Mouse (Mus musculus): ENCODE measurements around the gene Slc5a10. TPM values are rescaled to one million over a fixed set of nuclear protein-coding genes. Genes with fewer than 3 reads are reported as not detected.

Slc5a10 gene
- not detected for total RNA-seq (2021)
- long read RNA-seq, experiment 1 = 0 reads
- long read RNA-seq, experiment 2 = 0 reads

GRCm38 (mm10) chr11:61720636-61721035, at the start of gene Slc5a10:
Gene Slc5a10, minus strand, starts transcription at chr11:61720826.
- no peak for DNase-seq

- peak; percentile 99 to 100 for DNase-seq
Measured at GRCm38 (mm10) chr11:61761584-61762407, 41.2 kb upstream of the Slc5a10 start, which contains the start of gene Prpsap2. Gene Prpsap2, minus strand, starts transcription at chr11:61762088.

GRCm38 (mm10) chr11:61760518-61760917, 39.9 kb upstream of the Slc5a10 start:
- no peak for DNase-seq

GRCm38 (mm10) chr11:61757151-61757550, 36.5 kb upstream of the Slc5a10 start:
- no peak for DNase-seq

- DNase-seq = peak in 1 of 2 experiments; percentile 23
Measured at GRCm38 (mm10) chr11:61751612-61752011, 31.0 kb upstream of the Slc5a10 start.

GRCm38 (mm10) chr11:61747161-61747560, 26.5 kb upstream of the Slc5a10 start:
- DNase-seq = no peak

- DNase-seq = no peak
Measured at GRCm38 (mm10) chr11:61745781-61746180, 25.2 kb upstream of the Slc5a10 start.

GRCm38 (mm10) chr11:61744460-61744859, 23.8 kb upstream of the Slc5a10 start:
- no peak for DNase-seq

GRCm38 (mm10) chr11:61743768-61744167, 23.1 kb upstream of the Slc5a10 start:
- DNase-seq = no peak

GRCm38 (mm10) chr11:61740500-61740899, 19.9 kb upstream of the Slc5a10 start:
- no peak for DNase-seq

GRCm38 (mm10) chr11:61737290-61737689, 16.7 kb upstream of the Slc5a10 start:
- no peak for DNase-seq

- no peak for DNase-seq
Measured at GRCm38 (mm10) chr11:61732672-61733071, 12.0 kb upstream of the Slc5a10 start.

GRCm38 (mm10) chr11:61728037-61728436, 7.4 kb upstream of the Slc5a10 start:
- peak; percentile 22 to 50 for DNase-seq

- DNase-seq = no peak
Measured at GRCm38 (mm10) chr11:61722077-61722476, 1.5 kb upstream of the Slc5a10 start.

GRCm38 (mm10) chr11:61719826-61720225, 800 bp downstream of the Slc5a10 start:
- DNase-seq = no peak

GRCm38 (mm10) chr11:61719387-61719786, 1.2 kb downstream of the Slc5a10 start:
- no peak for DNase-seq

- DNase-seq = no peak
Measured at GRCm38 (mm10) chr11:61717990-61718389, 2.6 kb downstream of the Slc5a10 start.

- DNase-seq = no peak
Measured at GRCm38 (mm10) chr11:61715130-61715529, 5.5 kb downstream of the Slc5a10 start.

GRCm38 (mm10) chr11:61714346-61715117, 6.1 kb downstream of the Slc5a10 start:
- peak; percentile 82 to 87 for DNase-seq

- peak in 1 of 2 experiments; percentile 40 for DNase-seq
Measured at GRCm38 (mm10) chr11:61713157-61713855, 7.3 kb downstream of the Slc5a10 start.

- DNase-seq = no peak
Measured at GRCm38 (mm10) chr11:61708928-61709327, 11.7 kb downstream of the Slc5a10 start.

- DNase-seq = no peak
Measured at GRCm38 (mm10) chr11:61706232-61706631, 14.4 kb downstream of the Slc5a10 start.

Measured in heart, adult 18-20 months (tissue).